Mouse (Mus musculus): ENCODE measurements around the gene Rin1.

GRCm38 (mm10) chr19:5073518-5073917, 23.2 kb downstream of the Rin1 start:
- TF ChIP-seq CTCF (IDR thresholded peaks at IDR 0.05; ENCODE audit: borderline replicate concordance, extremely low read depth, insufficient read depth, insufficient read length) = no peak
- TF ChIP-seq POLR2A (IDR thresholded peaks at IDR 0.05; ENCODE audit: borderline replicate concordance, extremely low read depth, insufficient read depth, insufficient read length, poor library complexity, severe bottlenecking) = no peak

Measured in brain, embryonic 14.5 days (tissue).